Mouse (Mus musculus): ENCODE results near the gene Mapkap1.

DNA sequence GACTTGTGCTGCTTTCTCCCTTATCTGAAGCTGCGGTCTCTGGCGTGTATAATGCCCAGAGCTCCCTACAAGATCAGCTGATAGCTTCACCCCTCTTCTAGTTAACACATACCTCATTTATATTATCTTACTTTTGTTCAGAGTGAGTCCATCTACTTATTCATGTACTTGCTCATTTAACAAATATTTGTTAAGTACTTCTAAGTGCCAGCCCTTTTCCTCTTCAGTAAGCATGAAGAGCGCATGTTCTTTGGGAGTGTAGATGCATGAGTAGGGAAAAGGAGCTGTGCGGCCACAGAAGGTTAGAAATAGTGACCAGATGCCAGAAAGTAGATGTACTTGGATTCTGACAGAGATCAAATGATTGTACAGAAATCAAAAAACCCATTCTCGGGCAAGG is 108.7 kb downstream of the Mapkap1 start:
- TF ChIP-seq CTCF (IDR thresholded peaks at IDR 0.05; ENCODE audit: low read depth) (no peak), EP300 (IDR thresholded peaks at IDR 0.05; ENCODE audit: low read depth) (no peak)

Measured in liver, embryonic 14.5 days (tissue).